Mouse (Mus musculus) small intestine, adult 2 months (tissue): ENCODE measurements at regions not wholly inside any gene's neighbourhood (a gene's known extent, or its start where the extent isn't known, plus 50 kb on each side); places are given as distances from the start of the nearest gene placed in this dataset.

Experiments used
- H3K27ac ChIP-seq: fragments of 200-500 bp; 2 replicates; pipeline ENCODE4 v1.5.1; 2012; ENCODE audit warnings: low read depth, low read length, control low read depth, inconsistent platforms; ENCODE audit not compliant: insufficient read depth
- H3K27me3 ChIP-seq: fragments of 200-500 bp; 2 replicates; pipeline ENCODE4 v1.6.1; 2012; ENCODE audit warnings: mild to moderate bottlenecking, moderate library complexity, low read length, inconsistent platforms; ENCODE audit not compliant: control insufficient read depth, insufficient read depth
- H3K36me3 ChIP-seq: fragments of 200-500 bp; 2 replicates; pipeline ENCODE4 v1.6.1; 2012; ENCODE audit warnings: mild to moderate bottlenecking, low read length, control low read depth, inconsistent platforms; ENCODE audit not compliant: control insufficient read depth, insufficient read depth
- H3K4me1 ChIP-seq: fragments of 200-500 bp; 2 replicates; pipeline ENCODE4 v1.6.1; 2012; ENCODE audit warnings: low read length, inconsistent platforms, mixed read lengths; ENCODE audit not compliant: control insufficient read depth, insufficient read depth, insufficient read length
- H3K4me3 ChIP-seq: fragments of 200-500 bp; 2 replicates; pipeline ENCODE4 v1.5.1; 2012; ENCODE audit warnings: low read depth, mild to moderate bottlenecking, control low read depth, inconsistent platforms, low read length, moderate library complexity
- CTCF ChIP-seq: fragments of 200-500 bp; IDR thresholded peaks from 2 replicates; pipeline ENCODE4 v1.5.1; 2012; ENCODE audit warnings: low read depth, mild to moderate bottlenecking, control low read depth, inconsistent platforms, low read length, moderate library complexity, mixed read lengths; ENCODE audit not compliant: insufficient replicate concordance, insufficient read length; ENCODE audit errors: extremely low read depth
- POLR2A ChIP-seq: fragments of 200-500 bp; IDR thresholded peaks from 2 replicates; pipeline ENCODE4 v1.6.1; 2012; ENCODE audit warnings: low read depth, mild to moderate bottlenecking, control low read depth, inconsistent platforms, low read length, moderate library complexity
- WGBS: fragments of 180-500 bp; shearing (Covaris S2); methylation state at CpG from one replicate; pipeline ENCODE4 v1.1.7; 2018; 5-methylcytosine and 5-hydroxymethylcytosine counted together

- Histone ChIP-seq H3K4me1 (no peaks in the 10 kb centered on the region), H3K27ac (no peak overlapping the region), H3K4me3 (no peak overlapping the region), H3K27me3 (no peaks in the 10 kb centered on the region), H3K36me3 (no peaks in the 10 kb centered on the region)
- TF ChIP-seq CTCF (no peak), POLR2A (no peak)
- WGBS: 92% methylated on average over 8 of the region's 8 CpGs
These were observed 123.1 kb downstream of the Plk2 start for GRCm38 (mm10) chr13:110517986-110518385.

GRCm38 (mm10) chr13:110522974-110523373 is 128.1 kb downstream of the Plk2 start:
- Histone ChIP-seq H3K27me3 (no peaks in the 10 kb centered on the region), H3K4me3 (no peak overlapping the region), H3K4me1 (no peaks in the 10 kb centered on the region), H3K27ac (no peak overlapping the region), H3K36me3 (no peaks in the 10 kb centered on the region)
- WGBS: 88% methylated on average over 4 of the region's 4 CpGs
- TF ChIP-seq CTCF (no peak), POLR2A (no peak)

DNA sequence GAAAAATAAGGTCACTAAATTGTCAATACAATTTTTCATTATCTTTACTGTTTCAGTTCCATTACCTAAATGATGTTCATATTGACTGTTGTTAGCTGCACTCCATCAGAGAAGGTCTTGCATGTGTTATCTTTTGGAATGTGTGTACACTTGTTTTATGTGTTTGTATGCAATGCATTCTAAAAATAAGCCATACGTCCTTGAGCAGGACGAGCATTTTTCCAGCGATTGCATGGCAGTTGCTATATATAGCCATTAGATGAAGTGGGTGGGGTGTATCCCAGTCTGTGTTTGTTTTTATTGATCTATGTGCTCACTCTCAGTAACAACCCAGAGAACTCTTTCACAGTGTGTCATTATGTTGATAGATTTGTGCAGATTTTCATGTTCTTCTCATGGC is 132.8 kb downstream of the Plk2 start:
- no peaks in the 10 kb centered on the region for H3K27me3 ChIP-seq
- TF ChIP-seq CTCF (no peak), POLR2A (no peak)
- WGBS: 40% methylated on average over 3 of the region's 3 CpGs
- no peak overlapping the region for H3K4me3 ChIP-seq
- H3K27ac ChIP-seq: no peak overlapping the region
- no peaks in the 10 kb centered on the region for H3K4me1 ChIP-seq
- H3K36me3 ChIP-seq: no peaks in the 10 kb centered on the region

- Histone ChIP-seq H3K27ac (no peak overlapping the region), H3K36me3 (no peaks in the 10 kb centered on the region), H3K4me3 (no peak overlapping the region), H3K4me1 (no peaks in the 10 kb centered on the region), H3K27me3 (no peaks in the 10 kb centered on the region)
- no peak for TF ChIP-seq CTCF
- no peak for TF ChIP-seq POLR2A
- WGBS: 93% methylated on average over 4 of the region's 4 CpGs
These were observed 134.8 kb downstream of the Plk2 start for GRCm38 (mm10) chr13:110529624-110530023.

GRCm38 (mm10) chr13:110534320-110534764 is 139.5 kb downstream of the Plk2 start:
- WGBS: 64% methylated on average over 7 of the region's 7 CpGs
- no peaks in the 10 kb centered on the region for H3K27me3 ChIP-seq
- no peaks in the 10 kb centered on the region for H3K4me1 ChIP-seq
- no peak overlapping the region for H3K27ac ChIP-seq
- no peaks in the 10 kb centered on the region for H3K36me3 ChIP-seq
- H3K4me3 ChIP-seq: no peak overlapping the region
- TF ChIP-seq POLR2A (no peak), CTCF (no peak)

DNA sequence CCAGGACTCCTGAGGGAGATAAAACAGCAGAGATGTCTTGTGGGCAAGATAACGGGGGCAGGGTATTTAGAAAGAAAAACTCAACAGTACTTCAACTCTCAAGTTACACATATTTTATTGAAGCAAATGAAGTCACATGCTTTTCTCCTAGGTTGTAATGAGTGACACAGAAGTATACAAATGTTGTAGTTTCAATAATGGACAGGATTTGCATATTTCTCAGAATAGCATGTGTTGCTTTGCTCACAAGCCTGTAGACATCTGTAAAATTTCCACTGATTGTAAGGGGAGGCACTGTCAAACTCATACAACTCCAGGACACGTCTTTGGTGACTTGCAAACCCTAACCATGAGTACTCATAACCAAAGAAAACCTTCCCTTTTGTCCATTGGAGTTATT is 140.9 kb downstream of the Plk2 start:
- TF ChIP-seq CTCF: no peak
- TF ChIP-seq POLR2A: no peak
- no peaks in the 10 kb centered on the region for H3K4me1 ChIP-seq
- H3K27me3 ChIP-seq: no peaks in the 10 kb centered on the region
- H3K36me3 ChIP-seq: no peaks in the 10 kb centered on the region
- WGBS: 86% methylated on average over 2 of the region's 2 CpGs
- no peak overlapping the region for H3K27ac ChIP-seq
- no peak overlapping the region for H3K4me3 ChIP-seq

- no peaks in the 10 kb centered on the region for H3K27me3 ChIP-seq
- H3K4me1 ChIP-seq: no peaks in the 10 kb centered on the region
- WGBS: 45% methylated on average over 7 of the region's 7 CpGs
- TF ChIP-seq CTCF (no peak), POLR2A (no peak)
- no peaks in the 10 kb centered on the region for H3K36me3 ChIP-seq
- H3K4me3 ChIP-seq: no peak overlapping the region
- no peak overlapping the region for H3K27ac ChIP-seq
These were observed 143.2 kb downstream of the Plk2 start for GRCm38 (mm10) chr13:110537960-110538463.

GRCm38 (mm10) chr13:110540543-110541265 is 145.9 kb downstream of the Plk2 start:
- WGBS: 91% methylated on average over 13 of the region's 13 CpGs
- Histone ChIP-seq H3K4me3 (no peak overlapping the region), H3K27ac (no peak overlapping the region), H3K27me3 (no peaks in the 10 kb centered on the region), H3K36me3 (no peaks in the 10 kb centered on the region), H3K4me1 (no peaks in the 10 kb centered on the region)
- TF ChIP-seq POLR2A: no peak
- TF ChIP-seq CTCF: no peak
